Mouse (Mus musculus) ES-Bruce4 (cell line): Measurements from ENCODE around the gene Pknox2.

ENCODE experiments used
- CTCF ChIP-seq: IDR thresholded peaks from one replicate; pipeline ENCODE4 v1.8.1; 2011; ENCODE audit warnings: low read depth, low read length
- POLR2A ChIP-seq: IDR thresholded peaks from one replicate; pipeline ENCODE4 v1.8.1; 2011; ENCODE audit warnings: low read length; ENCODE audit not compliant: insufficient read depth

DNA sequence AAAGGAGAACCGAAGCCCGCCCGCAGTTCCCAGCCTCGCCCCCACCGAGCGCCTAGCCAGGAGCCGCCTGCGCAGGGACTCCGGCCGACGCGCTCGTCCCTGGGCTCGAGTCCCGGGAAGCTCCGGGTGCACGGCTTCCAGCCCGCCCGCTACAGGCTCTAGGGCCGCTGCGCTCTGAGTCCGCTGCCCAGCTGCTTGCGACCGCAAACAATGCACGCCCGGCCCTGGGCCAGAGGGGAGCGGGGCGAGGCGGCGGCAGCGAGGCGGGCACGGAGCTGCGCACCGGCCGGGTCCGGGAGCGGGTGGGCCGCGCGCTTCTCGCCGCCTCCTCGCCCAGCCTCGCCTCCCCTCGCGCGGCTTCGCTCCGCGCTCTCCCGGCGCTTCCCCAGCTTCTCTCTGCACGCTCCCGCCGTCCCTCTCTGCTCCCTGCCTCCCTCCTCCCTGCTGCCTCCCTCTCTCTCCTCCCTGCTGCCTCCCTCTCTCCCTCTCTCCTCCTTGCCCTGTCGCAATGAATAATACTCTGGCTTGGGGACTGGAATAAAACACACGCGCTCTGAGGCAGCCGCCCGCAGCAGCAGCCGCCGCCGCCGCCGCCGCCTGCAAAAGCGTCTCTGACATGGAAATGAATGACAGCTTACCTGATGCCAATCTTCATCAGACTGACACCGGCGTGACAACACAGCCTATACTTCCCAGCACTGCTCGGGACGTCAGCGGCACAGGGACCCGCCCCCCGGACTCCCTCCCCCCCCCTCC lies 426 bp downstream of the Pknox2 start:
- TF ChIP-seq CTCF, result no peak
- TF ChIP-seq POLR2A, result no peak
